Mouse (Mus musculus): ENCODE data around the gene Tnfrsf8.

- TF ChIP-seq CTCF (IDR thresholded peaks at IDR 0.05; ENCODE audit: low read depth) (no peak), EP300 (IDR thresholded peaks at IDR 0.05; ENCODE audit: low read depth) (no peak)
These were observed 15.6 kb downstream of the Tnfrsf8 start for GRCm38 (mm10) chr4:145299355-145299754.

Data from liver, embryonic 14.5 days (tissue).